14 mouse cellular contexts compared by ENCODE assay signal in the genomic region with DNA sequence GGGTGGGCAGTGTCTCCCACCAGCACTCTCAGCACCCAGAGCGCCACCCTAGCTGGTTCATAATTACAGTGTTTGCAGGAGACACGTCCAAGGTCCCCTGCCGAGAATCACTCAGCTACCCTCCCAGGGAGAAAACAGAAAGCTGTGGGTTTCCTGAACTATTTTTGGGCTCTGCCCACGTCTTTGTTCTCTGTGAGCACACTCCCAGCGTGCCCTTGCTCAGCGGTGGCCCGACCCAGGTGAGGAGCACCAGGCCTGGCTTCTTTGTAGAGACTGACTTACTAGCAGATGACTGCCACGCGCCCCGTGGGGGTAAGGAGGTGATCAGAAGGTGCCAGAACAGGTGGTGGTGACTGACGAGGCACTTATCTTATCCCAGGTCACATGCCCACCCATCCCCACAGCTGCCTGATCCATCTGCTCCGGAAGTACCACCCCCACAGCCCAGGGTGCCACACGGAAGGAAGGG. TPM values are rescaled to one million over a fixed set of nuclear protein-coding genes. Genes with fewer than 3 reads are reported as not detected.
DNase-seq lines count a peak whose midpoint lies in the region; ATAC-seq and TF ChIP-seq lines count a peak whose summit lies in the region.
"Had no signal": no experiment of that assay in that cellular context is flagged by ENCODE, and none has a peak within 500 bp of the region (broad histone marks: within the 10 kb centered on the region; RNA-seq: fewer than 3 reads in every experiment).

No protein-coding gene starts in this region.

- DNase-seq in kidney, adult 2 months = no peak
- DNase-seq in kidney, adult 18-20 months = no peak
- peak; percentile 42 for DNase-seq in CD4-positive, CD25-positive, alpha-beta regulatory T cell, adult 2 months (ENCODE audit: low read depth, low spot score)
- DNase-seq in frontal cortex, adult 2 months (ENCODE audit: extremely low spot score in 1 of 2, low spot score in 1 of 2) = peak; percentile 62 to 75
- peak; percentile 60 for DNase-seq in splenic B cell, adult 2 months (ENCODE audit: low read depth, low spot score)
- DNase-seq in liver = no peak
- DNase-seq: embryo, embryonic 11 days had no signal

- no peak overlapping the region for H3K9ac ChIP-seq in forebrain, embryonic 16.5 days (replicated peaks; ENCODE audit: low read depth, low read length)
- H3K9ac ChIP-seq: hindbrain, embryonic 14.5 days; liver, embryonic 14.5 days; neural tube, embryonic 12.5 days had no signal

- ATAC-seq in forebrain, embryonic 16.5 days = no peak
- ATAC-seq in megakaryocyte-erythroid progenitor cell, adult 5-6 weeks (replicated peaks; ENCODE audit: low FRiP score, low TSS enrichment, poor library complexity, severe bottlenecking) = no peak

- WGBS in kidney, adult 2 months = 57% methylated on average over 13 of the region's 13 CpGs
- 65% methylated on average over 13 of the region's 13 CpGs for WGBS in forebrain, embryonic 16.5 days

- no peak overlapping the region for H3K4me3 ChIP-seq in kidney, adult 2 months (ENCODE audit: insufficient read depth, low read depth, low read length)
- no peak overlapping the region for H3K4me3 ChIP-seq in forebrain, embryonic 16.5 days (replicated peaks; ENCODE audit: low read length)
- H3K4me3 ChIP-seq: forebrain, embryonic 10.5 days; neural tube, embryonic 12.5 days had no signal

- TF ChIP-seq CTCF in kidney, adult 2 months (conservative IDR thresholded peaks at IDR 0.05; ENCODE audit: insufficient read depth, insufficient read length, low read depth, low read length) = no peak

- TF ChIP-seq POLR2A in kidney, adult 2 months (IDR thresholded peaks at IDR 0.05; ENCODE audit: low read depth, low read length) = no peak

- no peaks in the 10 kb centered on the region for H3K9me3 ChIP-seq in forebrain, embryonic 16.5 days (ENCODE audit: control insufficient read depth, low read length)
- H3K9me3 ChIP-seq: forebrain, embryonic 10.5 days; neural tube, embryonic 12.5 days had no signal

- no peak overlapping the region for H3K4me2 ChIP-seq in forebrain, embryonic 16.5 days (ENCODE audit: low read length)
- H3K4me2 ChIP-seq: hindbrain, embryonic 14.5 days; neural tube, embryonic 12.5 days had no signal

- H3K36me3 ChIP-seq in kidney, adult 2 months (ENCODE audit: control insufficient read depth, insufficient read depth, low read length) = no peaks in the 10 kb centered on the region
- no peaks in the 10 kb centered on the region for H3K36me3 ChIP-seq in splenic B cell, adult 2 months (ENCODE audit: control insufficient read depth, insufficient read depth, low read length, poor library complexity, severe bottlenecking)
- H3K36me3 ChIP-seq in forebrain, embryonic 16.5 days (ENCODE audit: control insufficient read depth, insufficient read depth) = no peaks in the 10 kb centered on the region
- H3K36me3 ChIP-seq: forebrain, embryonic 10.5 days; neural tube, embryonic 12.5 days had no signal

- no peaks in the 10 kb centered on the region for H3K27me3 ChIP-seq in kidney, adult 2 months (replicated peaks; ENCODE audit: control insufficient read depth, insufficient read depth, low read length)
- no peaks in the 10 kb centered on the region for H3K27me3 ChIP-seq in splenic B cell, adult 2 months (ENCODE audit: control insufficient read depth, insufficient read depth, low read length, poor library complexity, severe bottlenecking)
- no peaks in the 10 kb centered on the region for H3K27me3 ChIP-seq in forebrain, embryonic 16.5 days (replicated peaks; ENCODE audit: control insufficient read depth, insufficient read depth, low read length)
- H3K27me3 ChIP-seq: neural tube, embryonic 12.5 days had no signal

- H3K27ac ChIP-seq in kidney, adult 2 months (ENCODE audit: insufficient read depth, low read depth, low read length) = peak overlapping the region; percentile 7; the same call in 1 of the 2 replicates
- no peak overlapping the region for H3K27ac ChIP-seq in forebrain, embryonic 16.5 days (ENCODE audit: low read length)
- H3K27ac ChIP-seq: forebrain, embryonic 10.5 days; hindbrain, embryonic 14.5 days; liver, embryonic 14.5 days; macrophage; neural tube, embryonic 12.5 days had no signal

- H3K4me1 ChIP-seq in kidney, adult 2 months (ENCODE audit: control insufficient read depth, insufficient read depth, low read length) = no peaks in the 10 kb centered on the region
- H3K4me1 ChIP-seq in forebrain, embryonic 16.5 days (replicated peaks; ENCODE audit: control insufficient read depth, insufficient read depth, low read length) = peaks cover 23% of the 10 kb centered on the region

RNA-seq across cellular contexts. Expression of a gene that starts 50.1 kb away (rescaled TPM):
- 2.9 and 4.0 TPM in 2 replicates for polyA plus RNA-seq in kidney, adult 2 months (2012; rRNA removed)
- 58.2 and 58.9 TPM in 2 replicates for polyA plus RNA-seq in frontal cortex, adult 2 months (2012; rRNA removed)
- polyA plus RNA-seq in forebrain, embryonic 16.5 days (2015; fragmentation: Nextera tagmentation; extraction: Ambion mirVana) = 2.3 and 3.2 TPM in 2 replicates
- 0.35 and 1.4 TPM in 2 replicates for total RNA-seq in megakaryocyte-erythroid progenitor cell, adult 5-6 weeks (2014; fragmentation: Nextera tagmentation)
- total RNA-seq in megakaryocyte-erythroid progenitor cell, adult 5-6 weeks (2017) = 0.04 TPM in 1 of 2 replicates, not detected in the other

Comparison
In these comparisons a context has a peak if more than half of its experiments do, and no peak if none do; other contexts are left out.
1. DNase-seq: peak in CD4-positive, CD25-positive, alpha-beta regulatory T cell, adult 2 months (single experiment), frontal cortex, adult 2 months (2 of 2) and splenic B cell, adult 2 months (single experiment); none in kidney, adult 2 months (single experiment), kidney, adult 18-20 months (single experiment) and liver (single experiment).
2. RNA of a gene that starts 50.1 kb away (polyA plus RNA-seq): 58.2 to 58.9 TPM in frontal cortex, adult 2 months; 2.3 to 3.2 TPM in forebrain, embryonic 16.5 days and 2.9 to 4.0 TPM in kidney, adult 2 months; every median in the first group is over 10 times any median in the second.